Mouse (Mus musculus) E14TG2a.4 (cell line): ENCODE data around the gene Phf2.

Experiments used
- CTCF ChIP-seq: conservative IDR thresholded peaks from 2 replicates; pipeline ENCODE4 v1.5.1; 2014; ENCODE audit warnings: low read length
- NANOG ChIP-seq: IDR thresholded peaks from 2 replicates; pipeline ENCODE4 v1.6.1; 2014; ENCODE audit warnings: borderline replicate concordance, low read length, mixed read lengths
- POU5F1 ChIP-seq: IDR thresholded peaks from 2 replicates; pipeline ENCODE4 v1.6.1; 2014; ENCODE audit warnings: low read length, borderline replicate concordance

GRCm38 (mm10) chr13:48800850-48801546 lies 69.9 kb downstream of the Phf2 start:
- peak; percentile 68 for TF ChIP-seq CTCF
- no peak for TF ChIP-seq NANOG
- no peak for TF ChIP-seq POU5F1
